Mouse (Mus musculus): ENCODE measurements around the gene Spc25. TPM values are rescaled to one million over a fixed set of nuclear protein-coding genes. Genes with fewer than 3 reads are reported as not detected.

Gene Spc25
- total RNA-seq, 2 experiments from 2014 or later, result 0.61 to 1.4 TPM

- H3K27ac ChIP-seq, result no peak overlapping the region
Observed at GRCm38 (mm10) chr2:69221868-69222416, 15.9 kb upstream of the Spc25 start.

GRCm38 (mm10) chr2:69215242-69215641, 9.2 kb upstream of the Spc25 start:
- no peak for TF ChIP-seq CTCF (IDR thresholded peaks at IDR 0.05)
- intact Hi-C loops (cut with DNase I), result no loop called here
- DNase-seq (ENCODE audit: extremely low spot score in 1 of 2, low spot score in 2 of 2), result no peak
- Histone ChIP-seq H3K4me3 (no peak overlapping the region), H3K27ac (no peak overlapping the region)

More at GRCm38 (mm10) chr2:69221868-69222416, 15.9 kb upstream of the Spc25 start:
- H3K4me3 ChIP-seq, result no peak overlapping the region
- DNase-seq (ENCODE audit: extremely low spot score in 1 of 2, low spot score in 2 of 2), result no peak
- no peak for TF ChIP-seq CTCF (IDR thresholded peaks at IDR 0.05)
- intact Hi-C loops (cut with DNase I), result no loop called here

- DNase-seq (ENCODE audit: extremely low spot score in 1 of 2, low spot score in 2 of 2), result no peak
- H3K4me3 ChIP-seq, result no peak overlapping the region
- no peak for TF ChIP-seq CTCF (IDR thresholded peaks at IDR 0.05)
- H3K27ac ChIP-seq, result no peak overlapping the region
- intact Hi-C loops (cut with DNase I), result no loop called here
Observed at GRCm38 (mm10) chr2:69212652-69213051, 6.7 kb upstream of the Spc25 start.

- DNase-seq (ENCODE audit: extremely low spot score in 1 of 2, low spot score in 2 of 2), result no peak
- intact Hi-C loops (cut with DNase I), result no loop called here
- H3K27ac ChIP-seq, result no peak within 1 kb of the TSS
- no peak for TF ChIP-seq CTCF (IDR thresholded peaks at IDR 0.05)
- no peak within 1 kb of the TSS for H3K4me3 ChIP-seq
Observed at GRCm38 (mm10) chr2:69210773-69211172, 4.8 kb upstream of the Spc25 start, which contains the start of gene G6pc2. Gene G6pc2 (plus strand): TSS chr2:69211073.

- TF ChIP-seq CTCF (IDR thresholded peaks at IDR 0.05), result no peak
- no peak overlapping the region for H3K4me3 ChIP-seq
- DNase-seq (ENCODE audit: extremely low spot score in 1 of 2, low spot score in 2 of 2), result no peak
- H3K27ac ChIP-seq, result no peak overlapping the region
- intact Hi-C loops (cut with DNase I), result no loop called here
Observed at GRCm38 (mm10) chr2:69209684-69210083, 3.7 kb upstream of the Spc25 start.

- intact Hi-C loops (cut with DNase I), result no loop called here
- Histone ChIP-seq H3K4me3 (peak overlapping the region; percentile 76), H3K27ac (no peak overlapping the region)
- TF ChIP-seq CTCF (IDR thresholded peaks at IDR 0.05), result no peak
- DNase-seq (ENCODE audit: extremely low spot score in 1 of 2, low spot score in 2 of 2), result no peak
Observed at GRCm38 (mm10) chr2:69206523-69206922, 529 bp upstream of the Spc25 start.

GRCm38 (mm10) chr2:69205185-69205584, 809 bp downstream of the Spc25 start:
- no peak for DNase-seq (ENCODE audit: extremely low spot score in 1 of 2, low spot score in 2 of 2)
- no peak overlapping the region; the same call in 1 of the 2 replicates for H3K4me3 ChIP-seq
- no peak for TF ChIP-seq CTCF (IDR thresholded peaks at IDR 0.05)
- no peak overlapping the region for H3K27ac ChIP-seq
- intact Hi-C loops (cut with DNase I), result no loop called here

GRCm38 (mm10) chr2:69193555-69193954, 12.4 kb downstream of the Spc25 start:
- no peak overlapping the region for H3K4me3 ChIP-seq
- intact Hi-C loops (cut with DNase I), result no loop called here
- TF ChIP-seq CTCF (IDR thresholded peaks at IDR 0.05), result no peak
- no peak overlapping the region for H3K27ac ChIP-seq
- DNase-seq (ENCODE audit: extremely low spot score in 1 of 2, low spot score in 2 of 2), result no peak

GRCm38 (mm10) chr2:69191059-69191458, 14.9 kb downstream of the Spc25 start:
- intact Hi-C loops (cut with DNase I), result no loop called here
- H3K4me3 ChIP-seq, result no peak overlapping the region
- no peak for TF ChIP-seq CTCF (IDR thresholded peaks at IDR 0.05)
- H3K27ac ChIP-seq, result no peak overlapping the region
- DNase-seq (ENCODE audit: extremely low spot score in 1 of 2, low spot score in 2 of 2), result no peak

GRCm38 (mm10) chr2:69189222-69189621, 16.8 kb downstream of the Spc25 start:
- Histone ChIP-seq H3K27ac (no peak overlapping the region), H3K4me3 (no peak overlapping the region)
- no peak for DNase-seq (ENCODE audit: extremely low spot score in 1 of 2, low spot score in 2 of 2)
- TF ChIP-seq CTCF (IDR thresholded peaks at IDR 0.05), result no peak
- intact Hi-C loops (cut with DNase I), result no loop called here

- Histone ChIP-seq H3K4me3 (no peak overlapping the region), H3K27ac (no peak overlapping the region)
- intact Hi-C loops (cut with DNase I), result no loop called here
- no peak for TF ChIP-seq CTCF (IDR thresholded peaks at IDR 0.05)
- DNase-seq (ENCODE audit: extremely low spot score in 1 of 2, low spot score in 2 of 2), result no peak
Observed at GRCm38 (mm10) chr2:69188732-69189131, 17.3 kb downstream of the Spc25 start.

GRCm38 (mm10) chr2:69187990-69188389, 18.0 kb downstream of the Spc25 start:
- H3K27ac ChIP-seq, result peak overlapping the region; percentile 11; the same call in 1 of the 2 replicates
- TF ChIP-seq CTCF (IDR thresholded peaks at IDR 0.05), result no peak
- no peak overlapping the region for H3K4me3 ChIP-seq
- intact Hi-C loops (cut with DNase I), result no loop called here
- no peak for DNase-seq (ENCODE audit: extremely low spot score in 1 of 2, low spot score in 2 of 2)

GRCm38 (mm10) chr2:69179721-69180120, 26.3 kb downstream of the Spc25 start:
- intact Hi-C loops (cut with DNase I), result no loop called here
- no peak for DNase-seq (ENCODE audit: extremely low spot score in 1 of 2, low spot score in 2 of 2)
- Histone ChIP-seq H3K27ac (no peak overlapping the region), H3K4me3 (no peak overlapping the region)
- no peak for TF ChIP-seq CTCF (IDR thresholded peaks at IDR 0.05)
